Mouse (Mus musculus) activated CD4-positive, CD25-positive, alpha-beta regulatory T cell, adult 4 months (primary cell): ENCODE results near the gene Gm37419. TPM values are rescaled to one million over a fixed set of nuclear protein-coding genes. Genes with fewer than 3 reads are reported as not detected.

Experiments
- ATAC-seq: one replicate; pipeline ENCODE4 v1.8.0; 2017
- polyA plus RNA-seq, 2 experiments: library from polyadenylated mRNA; unstranded; fragments of 100-300 nt; shearing (Covaris generic); gene quantifications; one replicate each; pipeline ENCODE4 v1.2.1; 2017

Gm37419 gene
- polyA plus RNA-seq: not detected

DNA sequence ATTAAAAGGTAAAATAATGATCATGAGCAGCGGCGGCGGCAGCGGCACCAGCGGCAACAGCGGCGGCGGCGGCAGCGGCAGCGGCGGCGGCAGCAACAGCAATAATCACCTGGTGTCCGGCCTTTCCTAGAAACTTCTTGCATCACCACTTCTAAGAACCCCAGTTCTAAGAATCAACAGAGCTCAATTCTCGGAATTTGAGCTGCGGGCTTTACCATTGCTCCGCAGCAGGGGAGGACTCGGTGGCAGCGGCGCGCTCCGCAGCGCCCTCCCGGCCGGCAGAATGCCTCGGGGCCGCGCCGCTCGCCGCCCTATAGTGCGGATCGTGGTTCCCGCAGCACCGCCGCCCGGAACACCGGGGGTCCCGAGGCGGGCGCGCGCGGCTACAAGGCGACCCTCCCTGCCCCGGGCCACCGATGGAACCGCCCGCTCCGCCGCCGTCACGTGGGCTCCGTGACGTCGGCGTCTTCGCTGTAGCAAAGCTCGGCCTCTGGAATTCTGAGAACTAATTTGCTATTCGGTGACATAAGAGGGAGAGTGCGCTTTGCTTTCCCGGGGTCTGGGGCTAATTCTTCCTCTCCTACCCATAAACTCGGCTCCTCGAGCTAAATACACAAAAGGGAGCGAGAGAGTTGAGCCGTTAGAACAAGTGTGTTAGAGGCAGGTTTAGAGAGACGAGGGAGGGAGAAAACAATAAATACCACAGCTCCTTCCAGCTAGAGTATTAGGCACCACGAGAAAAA lies at the start of gene Gm37419, which contains the start of gene Bcl6:
Gene Gm37419 (plus strand): TSS at position 17 of the 743 bp plus-strand sequence.
Gene Bcl6 (minus strand): TSS at position 387 of the 743 bp plus-strand sequence.
- peak; percentile 47 for ATAC-seq

DNA sequence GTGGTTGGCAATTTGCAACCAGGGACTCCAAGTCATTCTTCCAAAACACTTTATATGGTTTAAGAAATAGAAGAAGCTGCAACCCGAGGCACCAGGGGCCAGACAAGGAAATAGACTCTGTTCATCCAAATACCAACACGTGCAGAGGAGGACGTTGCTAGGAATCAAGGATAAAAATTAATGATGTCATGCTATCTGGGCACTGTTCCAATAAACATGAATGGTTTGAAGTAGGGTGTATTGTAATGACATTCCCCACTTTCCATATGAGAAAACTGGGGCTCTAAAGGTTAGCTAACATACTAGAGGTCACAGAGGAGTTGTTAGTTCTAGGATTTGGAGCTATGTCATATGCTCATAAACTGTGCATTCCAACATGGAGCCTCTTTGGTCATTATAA lies 43.5 kb upstream of the Gm37419 start:
- ATAC-seq: no peak

DNA sequence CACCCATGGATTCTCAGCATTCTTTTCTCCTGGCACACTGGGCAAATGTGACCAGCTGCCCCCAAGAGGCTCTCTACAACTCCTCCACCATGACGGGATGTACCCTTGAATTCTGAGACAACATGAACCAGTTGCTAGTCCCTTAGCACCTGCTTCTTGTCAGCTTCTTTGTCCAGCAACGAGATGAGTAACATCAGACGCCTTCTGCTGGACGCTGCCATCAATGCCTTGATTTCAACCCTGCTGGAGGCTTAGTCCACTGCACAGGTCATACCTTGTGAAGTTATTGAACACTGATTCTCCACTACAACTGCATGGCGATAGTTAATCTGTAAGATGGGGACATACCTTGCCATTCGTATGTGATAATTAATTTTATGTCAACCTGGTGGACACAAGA lies 40.6 kb upstream of the Gm37419 start:
- no peak for ATAC-seq

DNA sequence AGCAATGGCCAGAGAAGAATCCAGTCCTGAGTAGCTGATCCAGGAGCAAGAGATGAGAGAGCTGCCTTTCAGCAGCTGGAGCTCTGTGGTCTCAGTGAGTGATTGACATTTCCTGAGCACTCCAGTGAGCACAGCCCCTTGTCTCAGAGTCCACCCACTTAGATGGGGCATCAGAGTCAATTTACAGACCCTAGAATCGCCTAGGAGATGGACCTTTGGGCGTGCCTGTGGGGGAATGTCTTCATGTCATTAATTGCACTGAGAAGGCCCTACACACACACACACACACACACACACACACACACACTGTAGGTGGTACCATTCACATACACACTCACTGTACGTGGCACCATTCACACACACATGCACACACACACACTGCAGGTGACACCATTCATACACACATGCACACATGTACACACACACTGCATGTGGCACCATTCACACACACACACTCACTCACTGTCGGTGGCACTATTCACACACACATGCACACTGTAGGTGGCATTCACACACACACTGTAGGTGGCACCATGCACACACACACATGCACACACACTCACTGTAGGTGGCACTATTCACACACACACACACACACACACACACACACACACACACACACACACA lies 36.1 kb upstream of the Gm37419 start:
- no peak for ATAC-seq

DNA sequence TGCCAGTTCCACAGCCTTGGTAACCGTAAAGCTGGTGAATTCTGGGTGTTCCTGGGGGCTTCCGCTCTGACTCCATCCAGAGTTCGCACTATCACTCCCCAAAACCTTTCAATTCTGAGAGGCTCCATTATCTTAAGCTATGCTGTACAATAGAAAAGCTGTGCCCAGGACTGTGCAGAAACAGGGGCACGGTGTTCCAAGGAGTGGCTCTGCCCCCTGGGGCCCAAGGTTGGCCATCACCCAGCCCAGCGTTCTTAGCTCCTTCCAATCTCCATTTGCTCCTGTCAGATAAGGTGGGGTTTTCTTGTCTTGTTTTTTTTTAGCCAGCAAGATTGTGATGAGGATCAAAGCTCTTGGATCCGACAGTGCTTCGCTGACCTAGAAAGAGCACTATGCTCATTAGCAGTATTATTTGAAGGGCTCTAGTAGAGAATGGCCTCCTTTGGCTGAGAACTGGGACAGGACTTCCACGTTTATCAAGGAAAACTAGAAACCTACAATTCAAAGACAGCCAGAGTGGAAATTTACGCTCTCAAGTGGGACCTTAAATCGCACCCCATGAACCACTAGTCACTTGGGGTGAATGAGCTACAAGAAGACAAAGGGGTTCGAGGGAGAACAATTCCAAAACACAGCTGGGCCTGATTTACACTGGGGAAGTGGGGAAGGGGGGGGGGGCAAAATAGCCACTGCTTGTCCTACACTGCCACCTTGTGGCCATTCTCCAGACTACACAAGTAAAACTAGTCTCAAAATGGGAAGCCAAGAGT lies 34.9 kb upstream of the Gm37419 start:
- ATAC-seq: no peak

DNA sequence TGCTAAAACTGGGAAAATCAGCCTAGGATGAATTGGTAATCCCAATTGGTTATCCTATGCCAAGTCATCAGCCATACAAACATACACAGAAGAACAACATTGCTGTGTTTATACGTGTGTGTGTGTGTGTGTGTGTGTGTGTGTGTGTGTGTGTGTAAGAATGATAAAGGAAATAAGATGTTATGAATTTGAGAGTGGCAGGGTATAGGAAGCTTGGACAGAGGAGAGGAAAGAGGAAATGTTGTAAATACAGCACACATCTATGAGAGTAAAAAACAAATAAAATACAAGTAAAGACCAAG lies 34.4 kb upstream of the Gm37419 start:
- no peak for ATAC-seq

DNA sequence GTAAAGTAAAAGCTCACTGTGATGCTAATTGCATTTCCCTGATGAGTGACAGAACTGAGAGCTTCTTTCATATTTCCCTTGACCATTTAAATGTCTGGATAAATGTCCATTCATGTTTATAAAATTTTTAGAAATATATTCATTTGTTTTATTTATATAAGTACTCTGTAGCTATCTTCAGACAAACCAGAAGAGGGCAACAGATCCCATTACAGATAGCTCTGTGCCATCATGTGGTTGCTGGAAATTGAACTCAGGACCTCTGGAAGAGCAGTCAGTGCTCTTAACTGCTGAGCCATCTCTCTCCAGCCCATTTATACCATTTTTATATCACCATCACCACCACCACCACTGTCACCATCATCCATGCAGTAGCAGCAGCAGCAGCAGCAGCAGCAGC lies 29.3 kb upstream of the Gm37419 start:
- ATAC-seq: no peak

DNA sequence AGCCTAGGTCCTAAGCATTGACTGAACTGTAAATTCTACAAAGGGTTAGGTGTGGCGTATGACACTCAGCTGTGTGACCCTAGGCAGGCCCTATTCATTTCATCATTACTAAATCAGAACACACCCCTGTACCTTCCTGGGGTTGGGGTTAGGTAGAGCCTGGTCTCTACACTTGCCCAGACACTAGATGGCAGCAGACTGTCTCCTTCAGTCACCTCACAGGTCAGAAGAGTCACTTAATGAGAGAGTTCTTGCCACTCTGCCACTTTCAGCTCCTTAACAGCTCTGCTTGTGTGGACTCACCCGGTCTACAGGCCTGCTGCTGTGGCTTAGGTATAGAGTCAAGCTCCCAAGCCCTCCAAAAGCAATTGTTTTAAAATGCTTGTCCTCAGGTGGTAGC lies 25.9 kb upstream of the Gm37419 start:
- peak; percentile 61 for ATAC-seq

DNA sequence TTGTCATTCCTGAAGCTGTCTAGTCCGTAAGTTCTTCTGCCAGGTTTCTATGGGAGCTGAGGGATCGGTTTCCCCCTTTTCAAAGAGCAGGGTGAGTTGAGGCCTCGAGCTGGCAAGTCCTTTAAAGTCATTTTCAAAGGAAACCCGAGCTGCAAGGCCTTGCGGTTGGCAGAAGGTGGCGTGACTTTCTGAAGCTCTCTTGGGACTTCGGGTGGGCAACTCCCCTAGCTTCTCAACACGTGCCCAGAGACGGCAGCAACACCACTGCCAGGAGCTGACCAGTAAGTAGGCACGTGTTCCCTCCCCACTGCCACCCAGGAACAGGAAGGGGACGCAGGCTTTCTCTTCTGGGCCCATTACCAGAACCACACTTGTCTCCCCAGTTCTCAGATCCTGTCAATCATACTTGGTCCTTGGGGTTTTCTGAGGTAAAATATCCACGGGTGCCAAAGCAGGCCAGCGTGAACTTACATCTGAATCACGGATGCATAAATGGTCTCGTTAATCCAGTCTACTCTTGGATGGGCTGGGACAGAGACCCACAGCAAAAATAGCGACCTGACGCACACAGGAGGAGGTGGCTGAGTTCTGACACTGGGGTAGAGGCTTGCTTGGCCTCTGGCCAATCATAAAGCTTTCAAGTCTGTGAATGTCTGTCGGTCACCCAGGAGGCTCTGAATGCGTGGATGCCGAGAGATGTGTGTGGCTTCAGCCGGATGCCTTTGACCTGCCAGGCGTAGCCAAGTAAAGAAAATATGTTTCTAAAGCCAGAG lies 24.2 kb upstream of the Gm37419 start:
- ATAC-seq: no peak

DNA sequence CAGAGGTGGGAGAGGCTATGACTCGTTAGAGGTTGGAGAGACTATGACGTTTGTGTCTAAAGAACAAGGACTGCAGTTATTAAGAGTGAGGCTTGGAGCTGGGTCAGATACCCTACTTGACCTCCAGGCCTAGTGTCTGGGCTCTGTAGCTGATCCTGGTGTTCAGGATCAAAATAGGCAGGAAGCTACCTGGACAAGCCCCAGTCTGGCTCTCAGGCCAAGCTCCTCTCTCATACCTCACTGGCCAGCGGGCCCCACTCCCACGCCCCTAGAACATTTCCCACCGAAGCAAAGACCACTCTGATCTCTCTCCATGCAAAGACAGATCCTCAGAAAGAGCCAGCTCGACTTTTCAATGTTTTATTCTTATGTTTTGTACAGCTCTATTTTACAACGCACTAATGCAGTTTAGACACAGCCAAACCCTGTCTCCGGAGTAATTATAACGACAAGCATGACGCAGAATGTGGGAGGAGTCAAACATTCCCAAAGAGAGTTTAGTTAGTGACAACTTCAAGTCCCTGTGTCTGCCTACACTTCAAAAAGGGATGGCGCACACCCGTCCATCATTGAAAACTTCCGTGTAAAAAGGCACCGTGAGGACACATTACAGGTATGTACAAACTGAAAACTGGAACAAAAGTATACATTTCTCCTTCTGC lies 23.4 kb upstream of the Gm37419 start:
- no peak for ATAC-seq

DNA sequence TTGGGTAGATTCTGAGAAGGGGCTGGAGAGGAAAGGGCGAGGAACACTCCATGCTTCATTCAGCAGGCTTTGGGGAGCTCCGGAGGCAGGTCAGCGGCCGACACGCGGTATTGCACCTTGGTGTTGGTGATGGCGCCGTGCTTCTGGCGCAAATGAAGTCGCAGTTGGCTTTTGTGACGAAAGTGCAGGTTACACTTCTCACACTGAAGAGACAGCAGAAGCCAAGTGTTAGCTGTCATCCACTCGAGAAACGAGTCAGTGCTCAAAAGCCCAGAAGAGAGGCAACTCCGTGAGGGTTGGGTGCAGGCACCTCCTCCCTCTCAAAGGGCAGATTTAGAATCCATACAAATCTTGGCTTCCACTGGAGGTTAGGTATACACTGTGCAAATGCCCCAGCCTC lies 22.2 kb upstream of the Gm37419 start:
- no peak for ATAC-seq

DNA sequence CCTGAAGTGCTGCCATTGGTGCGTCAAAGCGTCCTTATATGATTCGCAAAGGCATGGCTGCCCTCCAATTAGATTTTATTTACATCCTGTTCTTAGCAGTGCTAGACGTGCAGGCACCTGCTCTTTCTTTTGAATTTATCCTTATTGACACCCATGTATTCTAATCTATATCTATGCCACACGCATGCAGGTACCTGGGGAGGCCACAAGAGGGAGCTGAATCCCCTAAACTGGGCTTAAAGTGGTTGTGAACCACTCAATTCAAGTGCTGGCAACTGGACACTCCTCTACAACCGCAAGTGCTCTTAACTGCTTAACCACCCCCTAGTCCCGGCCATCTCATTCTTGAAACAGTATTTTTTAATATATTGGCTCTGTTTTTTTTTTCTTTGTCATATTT lies 21.0 kb upstream of the Gm37419 start:
- no peak for ATAC-seq

DNA sequence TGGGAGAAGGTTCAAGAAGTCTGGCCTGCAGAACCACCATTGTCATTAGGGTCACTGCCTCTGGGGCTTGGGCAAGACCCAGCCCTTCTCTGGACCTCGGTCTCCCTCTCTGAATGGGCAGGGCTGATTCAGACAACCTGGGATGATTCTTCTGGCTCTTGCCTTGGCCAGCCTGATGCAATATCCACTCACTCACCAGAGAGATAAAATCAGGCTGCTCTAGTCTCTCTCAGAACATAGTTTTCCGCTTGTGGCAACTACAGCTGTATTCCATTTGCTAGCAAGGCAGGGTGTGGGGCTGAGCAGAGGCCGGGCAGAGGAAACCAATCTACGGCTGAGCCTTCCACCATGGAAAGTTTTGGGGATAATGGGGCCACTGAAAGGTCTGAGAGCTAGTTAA lies 19.4 kb upstream of the Gm37419 start:
- ATAC-seq: no peak

DNA sequence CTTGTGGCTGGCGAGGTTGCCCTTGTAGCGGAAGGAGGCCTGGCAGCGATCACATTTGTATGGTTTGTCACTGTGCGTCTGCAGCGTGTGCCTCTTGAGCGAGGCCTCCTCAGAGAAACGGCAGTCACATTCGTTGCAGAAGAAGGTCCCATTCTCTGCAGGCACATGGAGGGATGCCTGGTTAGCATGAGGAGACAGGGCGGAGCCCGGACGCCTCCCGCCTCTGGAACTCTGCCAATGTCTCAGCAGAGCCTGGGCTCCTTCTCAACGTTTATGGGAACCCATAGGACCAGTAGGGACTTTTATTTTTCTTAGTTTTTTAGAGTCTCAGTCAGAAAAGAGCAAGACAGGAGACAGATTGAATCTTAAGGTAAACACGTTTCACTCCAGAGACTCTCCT lies 18.4 kb upstream of the Gm37419 start:
- no peak for ATAC-seq

DNA sequence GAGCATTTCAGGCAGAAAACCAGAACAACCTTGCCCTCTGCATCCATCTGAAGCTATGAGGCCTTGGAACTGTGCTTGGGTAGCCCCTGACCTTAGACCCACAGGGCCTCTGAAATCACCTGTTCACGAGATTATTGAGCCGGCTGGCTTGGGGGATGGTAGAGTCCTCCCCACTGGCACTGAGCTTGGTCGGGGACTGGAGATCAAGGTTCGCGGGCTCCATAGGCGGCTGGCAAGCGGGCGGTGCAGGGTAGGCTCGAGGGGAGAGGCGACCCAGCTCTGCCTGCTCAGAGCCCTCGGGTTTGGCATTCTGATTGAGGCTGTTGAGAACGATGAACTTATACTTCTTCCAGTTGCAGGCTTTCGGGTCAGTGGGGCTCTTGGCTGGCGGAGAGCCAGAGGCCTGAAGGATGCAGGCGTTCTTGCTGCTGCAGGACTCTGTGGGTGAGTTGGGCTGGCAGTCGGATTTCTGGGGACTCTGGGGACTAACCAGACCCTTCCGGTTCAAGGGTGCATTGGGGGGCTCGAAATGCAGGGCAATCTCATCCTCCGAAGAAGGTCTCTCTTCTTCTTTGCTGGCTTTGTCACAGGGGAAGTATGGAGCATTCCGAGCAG lies 16.0 kb upstream of the Gm37419 start:
- ATAC-seq: no peak

DNA sequence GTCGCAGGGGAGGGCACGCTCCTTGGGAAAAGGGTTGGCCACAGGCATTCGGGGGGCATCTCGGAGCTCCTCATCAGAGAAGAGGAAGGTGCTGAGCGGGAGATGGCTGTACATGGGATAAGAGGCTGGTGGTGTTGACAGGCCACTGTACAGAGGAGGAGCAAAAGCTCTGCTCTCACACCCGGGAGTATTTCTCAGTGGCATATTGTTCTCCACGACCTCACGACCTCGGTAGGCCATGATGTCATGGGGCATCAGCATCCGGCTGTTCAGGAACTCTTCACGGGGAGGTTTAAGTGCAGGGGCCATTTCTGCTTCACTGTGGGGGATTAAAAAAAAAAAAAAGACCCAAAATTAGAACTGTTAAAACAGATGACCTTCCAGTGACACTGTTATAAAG lies 15.4 kb upstream of the Gm37419 start:
- no peak for ATAC-seq

DNA sequence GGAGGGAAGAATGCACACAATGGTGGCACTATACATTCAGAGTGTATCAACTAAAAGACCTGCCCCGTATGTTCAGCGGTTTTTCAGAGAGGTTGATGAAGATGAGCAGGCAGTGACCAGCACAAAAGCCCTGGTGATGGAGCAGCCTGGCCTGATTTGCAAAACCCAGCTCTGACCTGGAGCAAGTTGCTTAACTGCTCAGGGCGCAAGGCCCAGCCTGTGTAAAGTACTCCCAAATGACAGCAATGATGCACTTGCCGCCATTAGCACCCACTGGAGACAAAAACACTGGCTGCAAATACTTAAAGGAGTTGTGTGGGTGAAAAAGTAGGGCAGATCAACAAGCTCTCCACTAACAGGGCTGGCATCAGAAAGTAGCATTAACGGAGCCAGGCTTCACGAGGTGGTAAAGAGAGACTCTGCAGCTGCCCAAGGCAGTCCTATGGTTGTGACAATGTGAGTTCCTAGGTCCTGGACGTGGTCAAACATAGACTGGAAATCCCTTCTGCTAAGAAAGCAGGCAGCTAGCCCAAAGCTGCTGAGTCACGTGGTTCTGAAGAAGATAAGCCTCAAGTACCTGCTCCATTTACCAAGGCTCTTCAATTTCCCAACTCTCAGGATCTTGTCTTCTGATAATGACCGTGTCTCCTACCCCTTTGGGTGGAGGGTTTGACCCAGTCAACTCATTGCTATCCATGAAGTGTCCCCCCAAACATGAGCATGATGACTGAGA lies 14.5 kb upstream of the Gm37419 start:
- no peak for ATAC-seq

DNA sequence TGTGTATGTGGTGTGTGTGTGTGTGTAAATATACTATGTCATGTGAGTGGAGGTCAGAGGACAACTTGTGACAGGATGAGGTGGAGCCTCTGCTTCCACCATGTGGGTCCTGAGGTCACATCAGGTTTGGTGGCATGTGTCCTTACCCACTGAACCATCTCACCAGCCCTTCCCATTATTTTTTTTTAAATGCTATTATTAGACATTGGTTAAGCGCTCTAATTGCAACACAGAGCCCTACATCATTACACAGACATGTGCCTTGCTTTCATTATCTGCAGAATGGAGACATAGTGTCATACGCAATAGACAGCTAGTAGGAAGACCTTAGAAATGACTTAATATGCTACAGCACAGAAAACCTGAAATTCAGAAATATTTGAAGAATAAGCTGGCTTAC lies 12.1 kb upstream of the Gm37419 start:
- no peak for ATAC-seq

DNA sequence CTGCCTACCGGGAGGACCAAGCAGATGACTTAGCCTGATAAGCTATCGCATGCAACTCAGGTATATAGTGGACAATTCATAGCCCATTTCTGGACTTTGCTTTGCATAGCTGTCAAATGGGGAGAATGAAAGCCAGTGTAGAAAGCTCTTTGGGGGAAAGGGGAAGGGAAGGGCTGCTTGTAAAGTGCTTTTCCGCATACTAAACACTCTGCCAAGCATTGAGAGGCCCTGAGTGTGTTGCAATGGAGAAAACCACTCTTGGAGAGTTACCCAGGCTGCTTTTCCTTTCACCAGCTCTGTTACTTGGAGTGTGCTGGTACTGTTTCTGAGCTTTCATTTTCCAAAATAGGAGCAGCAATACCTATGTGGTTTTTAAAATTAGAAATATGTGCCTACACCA lies 10.6 kb upstream of the Gm37419 start:
- no peak for ATAC-seq

DNA sequence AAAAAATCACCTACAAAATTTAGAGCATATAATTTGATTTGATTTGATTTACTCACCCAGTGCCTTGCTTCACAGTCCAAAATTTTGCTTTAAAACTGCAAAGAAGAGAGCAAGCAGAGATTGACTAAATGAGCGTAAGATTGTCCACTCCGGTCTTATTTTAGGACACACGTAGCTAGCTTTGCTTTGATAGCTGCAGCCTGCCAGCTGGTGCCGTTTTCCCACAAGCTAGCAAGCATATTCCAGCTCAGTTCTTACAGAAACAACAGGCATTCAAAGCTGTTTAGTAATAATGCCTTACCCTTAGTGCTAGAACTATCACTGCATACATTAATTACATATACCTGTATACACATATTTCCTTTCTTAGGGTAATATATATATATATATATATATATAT lies 9.8 kb upstream of the Gm37419 start:
- no peak for ATAC-seq

DNA sequence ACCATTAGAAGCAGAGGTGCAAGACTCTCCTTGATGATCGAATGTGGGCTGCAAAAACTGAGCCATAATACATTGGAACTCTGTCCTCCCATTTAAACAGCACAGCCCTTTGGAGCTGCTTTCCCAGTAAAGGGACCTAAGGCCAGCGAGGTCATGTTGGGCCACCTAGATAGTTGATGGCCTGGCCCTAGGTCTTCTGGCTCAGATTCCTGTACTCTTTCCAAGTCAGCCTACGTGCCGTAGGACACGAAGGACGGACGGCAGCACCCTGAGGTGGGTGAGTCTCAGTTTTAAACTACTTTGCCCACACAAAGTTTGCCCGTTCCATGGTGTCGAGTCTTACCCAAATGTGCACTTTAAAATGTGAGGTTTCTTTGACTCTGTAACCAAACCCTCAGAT lies 8.8 kb upstream of the Gm37419 start:
- no peak for ATAC-seq
